Mouse (Mus musculus): ENCODE measurements around the gene Dhx29.
A peak's percentile ranks its signal among the peaks of the same experiment; 100 is the strongest.
"Not testable (repeated sequence)": the region's sequence is repeated elsewhere in the genome, so short reads cannot be mapped to it uniquely, and the experiment has no call there.

Dhx29 gene

GRCm38 (mm10) chr13:112987532-112987943 lies 60.3 kb downstream of the Dhx29 start, which contains the start of gene Ccno:
Gene Ccno, plus strand, starts transcription at chr13:112987802.
- DNase-seq (ENCODE audit: low spot score) = peak; percentile 91

- no peak for DNase-seq (ENCODE audit: low spot score)
Measured at GRCm38 (mm10) chr13:112987991-112988390, 60.7 kb downstream of the Dhx29 start.

DNA sequence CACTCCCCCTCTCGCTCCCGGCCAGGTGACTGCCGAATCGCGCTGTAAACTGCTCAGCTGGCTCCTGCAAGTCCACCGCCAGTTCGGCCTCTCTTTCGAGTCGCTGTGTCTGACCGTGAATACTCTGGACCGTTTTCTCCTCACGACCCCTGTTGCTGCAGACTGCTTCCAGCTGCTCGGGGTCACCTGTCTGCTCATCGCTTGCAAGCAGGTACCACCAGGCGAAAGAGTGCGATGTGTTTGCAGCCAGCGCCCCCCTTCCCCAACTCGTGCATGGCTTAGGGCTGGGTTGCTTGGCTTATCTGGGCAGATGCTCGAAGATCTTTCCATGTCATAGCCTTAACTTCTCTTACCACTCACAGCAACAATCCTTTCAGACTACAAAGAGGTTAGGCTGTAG lies 61.6 kb downstream of the Dhx29 start:
- no peak for DNase-seq (ENCODE audit: low spot score)

DNA sequence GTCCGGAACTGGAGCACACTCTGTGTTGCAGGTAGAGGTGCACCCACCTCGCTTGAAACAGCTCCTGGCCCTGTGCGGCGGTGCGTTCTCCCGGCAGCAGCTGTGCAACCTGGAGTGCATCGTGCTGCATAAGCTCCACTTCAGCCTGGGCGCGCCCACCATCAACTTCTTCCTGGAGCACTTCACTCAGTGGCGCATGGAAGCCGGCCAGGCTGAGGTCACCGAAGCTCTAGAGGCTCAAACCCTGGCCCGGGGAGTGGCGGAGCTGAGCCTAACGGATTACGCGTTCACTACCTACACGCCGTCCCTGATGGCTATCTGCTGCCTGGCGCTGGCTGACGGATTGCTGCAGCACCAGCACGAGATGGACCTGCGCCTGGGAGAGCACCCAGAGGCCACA lies 62.3 kb downstream of the Dhx29 start:
- no peak for DNase-seq (ENCODE audit: low spot score)

GRCm38 (mm10) chr13:112990346-112990745 lies 63.1 kb downstream of the Dhx29 start:
- no peak for DNase-seq (ENCODE audit: low spot score)

GRCm38 (mm10) chr13:112993531-112994152 lies 66.4 kb downstream of the Dhx29 start, which contains the start of gene Mcidas:
Gene Mcidas, plus strand, starts transcription at chr13:112993845.
- DNase-seq (ENCODE audit: low spot score) = no peak

- peak; percentile 58 for DNase-seq (ENCODE audit: low spot score)
Measured at GRCm38 (mm10) chr13:112994191-112994590, 66.9 kb downstream of the Dhx29 start.

- DNase-seq (ENCODE audit: low spot score) = no peak
Measured at GRCm38 (mm10) chr13:112996407-112996806, 69.2 kb downstream of the Dhx29 start.

GRCm38 (mm10) chr13:112997369-112997768 lies 70.1 kb downstream of the Dhx29 start:
- no peak for DNase-seq (ENCODE audit: low spot score)

GRCm38 (mm10) chr13:112998427-112999201 lies 71.4 kb downstream of the Dhx29 start:
- peak; percentile 35 for DNase-seq (ENCODE audit: low spot score)

- no peak for DNase-seq (ENCODE audit: low spot score)
Measured at GRCm38 (mm10) chr13:113000090-113000489, 72.8 kb downstream of the Dhx29 start.

GRCm38 (mm10) chr13:113000576-113001318 lies 73.5 kb downstream of the Dhx29 start:
- DNase-seq (ENCODE audit: low spot score) = peak; percentile 56

DNA sequence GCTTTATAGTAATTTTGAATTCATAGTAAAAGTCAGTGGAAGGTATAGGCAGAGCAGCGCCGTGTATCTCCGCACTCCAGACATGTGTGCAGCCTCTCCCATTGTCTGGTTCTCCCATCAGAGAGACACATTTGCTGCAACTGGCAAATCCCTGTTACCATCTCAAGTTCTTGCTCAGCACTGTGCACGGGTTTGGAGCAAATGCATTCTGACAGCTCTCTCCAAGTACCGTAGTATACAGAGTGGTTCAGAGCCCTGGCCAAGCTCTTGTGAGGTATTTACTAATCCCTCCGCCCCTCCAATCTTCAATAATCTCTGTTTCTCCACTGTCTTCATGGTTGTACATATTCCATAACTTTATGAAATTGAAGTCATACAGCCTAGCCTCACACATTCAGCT lies 85.4 kb downstream of the Dhx29 start:
- no peak for DNase-seq (ENCODE audit: low spot score)

DNA sequence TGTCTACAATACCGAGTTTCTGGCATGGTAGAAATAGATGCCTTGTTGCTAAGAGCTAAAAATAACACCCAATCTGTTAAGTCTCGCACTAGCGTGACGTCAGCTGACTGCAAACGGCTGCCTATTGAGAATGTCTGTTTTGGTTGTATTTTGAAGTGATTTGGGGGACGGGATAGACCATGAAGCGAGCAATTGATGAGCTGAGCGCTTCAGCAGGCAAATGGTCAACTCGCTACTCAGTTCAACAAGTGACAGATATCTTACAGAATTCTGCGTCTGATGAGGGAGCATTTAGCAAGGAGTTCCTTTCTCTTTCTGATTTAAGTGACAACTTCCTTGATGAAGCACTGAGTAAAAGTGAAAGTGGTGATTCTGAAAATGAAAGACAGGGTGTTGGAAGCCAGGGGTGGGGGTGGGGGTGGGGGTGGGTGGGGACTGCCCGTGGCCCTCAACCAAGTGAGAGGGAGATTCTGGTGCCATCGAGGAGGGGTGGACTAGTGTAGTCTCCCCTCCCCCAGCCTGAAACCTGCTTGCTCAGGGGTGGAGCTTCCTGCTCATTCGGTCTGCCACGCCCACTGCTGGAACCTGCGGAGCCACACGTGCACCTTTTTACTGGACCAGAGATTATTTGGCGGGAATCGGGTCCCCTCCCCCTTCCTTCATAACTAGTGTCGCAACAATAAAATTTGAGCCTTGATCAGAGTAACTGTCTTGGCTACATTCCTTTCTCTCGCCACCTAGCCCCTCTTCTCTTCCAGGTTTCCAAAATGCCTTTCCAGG lies 86.1 kb downstream of the Dhx29 start:
- DNase-seq (ENCODE audit: low spot score) = not testable (repeated sequence)
